Mouse (Mus musculus): ENCODE measurements around the gene Ccdc120.

DNA sequence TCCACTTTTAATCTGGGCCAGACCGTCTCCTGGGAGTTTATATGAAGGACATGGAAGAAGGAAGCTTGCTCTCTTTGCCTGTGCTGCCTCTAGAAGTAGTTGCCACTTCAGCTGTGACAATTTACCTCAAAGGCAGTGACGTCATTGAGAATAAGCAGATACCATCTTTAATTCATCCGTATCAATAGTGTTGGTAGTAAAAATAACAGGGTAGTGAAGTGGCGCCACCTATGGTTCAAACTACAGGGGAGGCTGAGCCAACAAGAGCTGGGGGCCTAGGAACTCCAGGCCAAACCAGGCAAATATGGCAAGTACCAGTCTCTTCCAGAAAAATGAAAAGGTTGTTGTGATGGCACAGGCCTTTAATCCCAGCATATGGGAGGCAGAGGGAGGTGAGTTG, 57.8 kb downstream of the Ccdc120 start:
- TF ChIP-seq CTCF (IDR thresholded peaks at IDR 0.05; ENCODE audit: low read depth, low read length) (no peak), TAL1 (conservative IDR thresholded peaks at IDR 0.05; ENCODE audit: low read depth, low read length) (no peak), GATA1 (IDR thresholded peaks at IDR 0.05; ENCODE audit: borderline replicate concordance, low read length) (no peak), POLR2AphosphoS5 (IDR thresholded peaks at IDR 0.05; ENCODE audit: insufficient replicate concordance, low read depth, low read length) (no peak), GATA2 (IDR thresholded peaks at IDR 0.05; ENCODE audit: borderline replicate concordance, low read depth, low read length) (no peak)
